Mouse (Mus musculus) limb, embryonic 11.5 days (tissue): ENCODE results near the gene Gnat1. TPM values are rescaled to one million over a fixed set of nuclear protein-coding genes. Genes with fewer than 3 reads are reported as not detected.
A peak's percentile ranks its signal among the peaks of the same experiment; 100 is the strongest.

Experiments
- ATAC-seq: fragments of 200-750 bp; cut with Nextera tagmentation; 2 replicates; pipeline ENCODE4 v1.8.0; 2017; ENCODE audit warnings: low read depth; ENCODE audit not compliant: insufficient number of reproducible peaks, low FRiP score, low TSS enrichment
- DNase-seq: peaks from one replicate; pipeline ENCODE4 v3.0.0-alpha.2; 2015; ENCODE audit warnings: low spot score
- H3K27ac ChIP-seq: fragments of 300-500 bp; sonication (generic); replicated peaks from 2 replicates; pipeline ENCODE4 v1.5.1; 2014; ENCODE audit warnings: low read depth, mild to moderate bottlenecking, low read length
- H3K27me3 ChIP-seq: fragments of 300-500 bp; sonication (generic); 2 replicates; pipeline ENCODE4 v1.6.1; 2014; ENCODE audit warnings: mild to moderate bottlenecking, low read length, mixed read lengths; ENCODE audit not compliant: control insufficient read depth, insufficient read depth
- H3K36me3 ChIP-seq: fragments of 300-500 bp; sonication (generic); 2 replicates; pipeline ENCODE4 v1.6.1; 2014; ENCODE audit warnings: mild to moderate bottlenecking, low read length, moderate library complexity, mixed read lengths; ENCODE audit not compliant: control insufficient read depth, insufficient read depth
- H3K4me1 ChIP-seq: fragments of 300-500 bp; sonication (generic); 2 replicates; pipeline ENCODE4 v1.6.1; 2014; ENCODE audit warnings: low read length, mixed read lengths; ENCODE audit not compliant: control insufficient read depth, insufficient read depth
- H3K4me2 ChIP-seq: fragments of 300-500 bp; sonication (generic); 2 replicates; pipeline ENCODE4 v1.6.1; 2014; ENCODE audit warnings: low read depth, mild to moderate bottlenecking, moderate library complexity; ENCODE audit not compliant: severe bottlenecking
- H3K4me3 ChIP-seq: fragments of 300-500 bp; sonication (generic); 2 replicates; pipeline ENCODE4 v1.5.1; 2014; ENCODE audit warnings: low read depth, low read length
- H3K9ac ChIP-seq: fragments of 300-500 bp; sonication (generic); 2 replicates; pipeline ENCODE4 v1.6.1; 2014; ENCODE audit warnings: mild to moderate bottlenecking, low read length
- H3K9me3 ChIP-seq: fragments of 300-500 bp; sonication (generic); 2 replicates; pipeline ENCODE4 v1.6.1; 2016; ENCODE audit warnings: low read length; ENCODE audit not compliant: control insufficient read depth
- WGBS: fragments of 180-500 bp; shearing (Covaris S2); extraction: QIAGEN DNeasy Blood & Tissue Kit; methylation state at CpG from one replicate; pipeline ENCODE4 v1.1.7; 2014; 5-methylcytosine and 5-hydroxymethylcytosine counted together
- polyA plus RNA-seq: library from polyadenylated mRNA; unstranded; fragments of >200 nt; fragmentation: Nextera tagmentation; extraction: Ambion mirVana; gene quantifications from 2 replicates; pipeline ENCODE4 v1.2.1, GENCODE M21; 2014

Gnat1 gene
- polyA plus RNA-seq, 1 experiment from 2014 or later, result 1.7 TPM

DNA sequence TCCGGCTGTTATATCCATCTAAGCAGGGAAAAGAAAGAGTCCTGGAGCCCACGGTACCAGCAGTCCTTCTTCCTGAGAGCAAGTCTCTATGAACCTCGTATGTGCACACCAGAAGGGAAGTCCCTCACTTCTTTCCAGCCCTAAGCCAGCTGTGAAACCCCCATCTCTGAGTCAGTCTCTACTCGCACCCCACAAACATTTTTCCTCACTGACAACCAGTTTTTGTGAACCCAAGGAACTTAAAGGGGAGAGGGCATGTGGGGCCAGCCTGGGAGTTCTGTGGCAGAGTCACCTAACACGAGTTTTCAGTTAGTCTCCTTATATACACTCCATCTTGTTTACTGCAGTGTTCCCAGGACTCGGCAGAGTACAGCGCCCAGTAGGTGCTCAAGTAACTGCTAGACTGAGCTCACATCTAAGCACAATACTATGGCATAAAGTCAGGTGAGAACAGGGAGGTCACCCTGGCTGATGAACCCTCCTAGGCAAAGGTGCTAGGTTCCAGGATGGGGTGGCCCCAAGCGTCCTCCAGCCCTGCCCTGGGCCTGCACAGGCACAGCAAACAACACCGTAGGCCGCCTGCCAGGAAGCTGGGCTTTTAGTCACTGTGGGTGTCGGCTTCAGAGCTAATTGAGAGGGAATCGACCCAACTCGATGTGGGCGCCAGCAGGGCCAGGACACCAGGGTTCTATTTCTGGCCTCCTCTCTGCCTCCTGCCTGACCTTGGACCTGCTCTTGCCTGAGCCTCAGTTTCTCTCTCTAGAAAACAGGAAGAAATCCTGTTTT lies 24.0 kb upstream of the Gnat1 start:
- peak overlapping the region; percentile 8; the same call in 1 of the 2 replicates for H3K27ac ChIP-seq
- no peaks in the 10 kb centered on the region for H3K27me3 ChIP-seq
- ATAC-seq (no peak), DNase-seq (no peak)
- H3K4me3 ChIP-seq, result no peak overlapping the region
- WGBS, result 49% methylated on average over 14 of the region's 14 CpGs
- peaks cover 9% of the 10 kb centered on the region for H3K36me3 ChIP-seq
- H3K4me2 ChIP-seq, result 0 out of 2 replicates have a peak overlapping the region, but pooled peaks have one; percentile 15
- H3K9ac ChIP-seq, result no peak overlapping the region
- peaks cover 86% of the 10 kb centered on the region for H3K4me1 ChIP-seq
- no peaks in the 10 kb centered on the region for H3K9me3 ChIP-seq

DNA sequence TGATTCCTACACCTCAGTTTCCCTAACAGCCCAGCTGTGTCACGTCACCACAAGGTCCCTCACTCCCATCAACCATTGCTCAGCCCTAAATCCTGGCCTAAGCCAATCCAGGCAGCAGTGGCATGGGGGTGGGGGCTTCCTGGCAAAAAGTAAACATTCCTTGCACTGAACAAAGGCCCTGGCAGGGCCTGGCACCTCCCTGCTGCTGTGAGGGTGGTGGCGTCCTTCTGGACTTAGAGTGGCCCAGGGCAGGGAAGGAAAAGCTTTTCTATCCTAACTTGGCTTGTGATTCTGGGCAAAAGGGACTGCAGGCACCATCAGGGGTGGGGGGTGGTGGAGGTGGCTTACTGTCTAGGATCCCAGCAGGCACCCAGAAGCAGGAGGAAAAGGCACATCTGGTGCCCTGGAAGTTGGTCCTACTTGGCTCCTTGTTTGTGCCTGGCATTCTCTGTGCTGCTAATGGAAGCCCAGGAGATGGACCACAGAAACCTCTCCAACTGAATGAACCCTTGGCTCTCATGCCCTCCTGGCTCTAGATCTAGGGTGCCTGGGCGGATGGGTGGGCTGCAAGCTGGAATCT lies 23.2 kb upstream of the Gnat1 start:
- Histone ChIP-seq H3K9me3 (no peaks in the 10 kb centered on the region), H3K27me3 (no peaks in the 10 kb centered on the region), H3K36me3 (peaks cover 9% of the 10 kb centered on the region), H3K4me3 (no peak overlapping the region), H3K9ac (no peak overlapping the region; the same call in 1 of the 2 replicates), H3K27ac (no peak overlapping the region; the same call in 1 of the 2 replicates), H3K4me2 (no peak overlapping the region), H3K4me1 (peaks cover 94% of the 10 kb centered on the region)
- ATAC-seq, result no peak
- 80% methylated on average over 3 of the region's 3 CpGs for WGBS
- DNase-seq, result no peak

DNA sequence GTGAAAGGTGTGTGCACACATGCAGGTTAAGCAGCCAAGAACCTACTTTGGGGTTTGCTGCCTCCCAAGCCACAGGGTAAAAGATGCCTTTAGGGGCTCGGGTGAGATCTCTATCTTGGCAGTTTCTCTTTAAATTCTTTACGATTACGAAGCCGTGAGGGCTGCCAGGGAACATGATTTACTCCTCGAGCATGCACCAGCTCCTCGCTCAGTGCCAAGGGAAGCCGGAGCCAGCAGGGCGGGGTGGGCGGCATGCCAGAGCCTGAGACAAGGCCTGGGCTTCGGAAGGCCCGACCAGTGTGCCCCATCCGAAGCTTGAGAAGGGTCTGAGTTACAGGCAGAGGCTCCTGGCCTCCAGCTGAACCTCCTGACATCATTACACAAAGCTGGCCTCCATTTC lies 22.1 kb upstream of the Gnat1 start:
- ATAC-seq, result no peak
- Histone ChIP-seq H3K4me2 (no peak overlapping the region), H3K36me3 (peaks cover 9% of the 10 kb centered on the region), H3K9ac (no peak overlapping the region), H3K4me1 (peaks cover 94% of the 10 kb centered on the region), H3K9me3 (no peaks in the 10 kb centered on the region), H3K27ac (peak overlapping the region; percentile 36; the same call in 1 of the 2 replicates), H3K4me3 (no peak overlapping the region), H3K27me3 (no peaks in the 10 kb centered on the region)
- no peak for DNase-seq
- 50% methylated on average over 12 of the region's 12 CpGs for WGBS

DNA sequence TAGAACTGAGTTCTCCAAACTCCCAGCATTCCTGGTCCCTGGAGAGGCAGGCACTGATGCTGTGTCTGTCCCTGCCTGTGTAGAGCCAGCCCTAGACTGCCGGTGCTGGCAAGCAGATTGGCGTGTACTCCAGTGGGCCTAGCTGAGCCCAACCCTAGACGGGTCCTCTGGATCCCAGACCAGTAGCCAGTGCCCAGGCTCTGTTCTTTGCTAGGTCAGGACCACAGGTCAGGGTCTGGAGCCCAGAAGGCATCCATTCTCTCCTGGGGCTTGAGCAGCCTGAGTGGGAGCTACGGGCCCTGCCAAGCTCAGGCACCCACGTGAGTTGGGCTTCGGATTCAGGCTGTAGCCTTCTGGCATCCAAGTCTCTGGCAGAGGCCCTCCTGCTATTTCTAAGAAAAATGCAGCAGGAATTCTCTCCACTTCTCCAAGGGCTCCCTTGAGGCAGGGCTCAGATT lies 20.6 kb upstream of the Gnat1 start:
- peak overlapping the region; percentile 57 for H3K27ac ChIP-seq
- H3K27me3 ChIP-seq, result no peaks in the 10 kb centered on the region
- H3K9me3 ChIP-seq, result no peaks in the 10 kb centered on the region
- DNase-seq (no peak), ATAC-seq (0 out of 2 replicates have a peak, but pooled peaks have one; percentile 37)
- 32% methylated on average over 6 of the region's 6 CpGs for WGBS
- H3K4me1 ChIP-seq, result peaks cover 80% of the 10 kb centered on the region
- peak overlapping the region; percentile 19; the same call in 1 of the 2 replicates for H3K9ac ChIP-seq
- H3K4me2 ChIP-seq, result peak overlapping the region; percentile 41; the same call in 1 of the 2 replicates
- no peak overlapping the region for H3K4me3 ChIP-seq
- H3K36me3 ChIP-seq, result peaks cover 9% of the 10 kb centered on the region

DNA sequence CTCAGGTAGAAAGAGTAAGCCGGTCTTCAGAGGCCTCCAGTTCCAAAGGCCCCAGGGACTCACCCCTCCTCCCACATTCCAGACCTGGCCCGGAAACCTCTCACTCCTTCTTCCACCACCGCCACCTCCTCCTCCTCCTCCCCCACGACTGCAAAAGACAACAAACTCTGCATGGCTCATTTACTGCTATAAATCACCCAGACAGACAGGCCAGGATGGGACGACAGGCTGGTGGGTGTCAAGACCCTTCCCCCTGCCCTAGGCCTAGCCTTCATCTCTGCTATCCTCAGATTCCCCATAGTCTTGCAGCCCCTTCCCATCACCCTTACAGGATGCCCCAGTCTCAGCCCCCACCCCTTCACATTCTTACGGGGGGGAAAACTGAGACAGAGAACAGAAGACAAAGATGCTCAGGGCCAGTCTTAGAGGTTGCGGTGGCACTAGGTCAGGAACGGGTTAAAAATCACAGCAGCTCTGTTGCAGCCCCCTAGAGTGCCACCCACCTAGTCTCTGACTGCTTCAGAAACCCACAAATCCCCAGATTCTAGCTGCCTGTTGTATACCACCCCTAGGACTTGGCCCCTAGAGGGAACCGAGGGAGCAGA lies 20.0 kb upstream of the Gnat1 start:
- peak overlapping the region; percentile 27; the same call in 1 of the 2 replicates for H3K9ac ChIP-seq

DNA sequence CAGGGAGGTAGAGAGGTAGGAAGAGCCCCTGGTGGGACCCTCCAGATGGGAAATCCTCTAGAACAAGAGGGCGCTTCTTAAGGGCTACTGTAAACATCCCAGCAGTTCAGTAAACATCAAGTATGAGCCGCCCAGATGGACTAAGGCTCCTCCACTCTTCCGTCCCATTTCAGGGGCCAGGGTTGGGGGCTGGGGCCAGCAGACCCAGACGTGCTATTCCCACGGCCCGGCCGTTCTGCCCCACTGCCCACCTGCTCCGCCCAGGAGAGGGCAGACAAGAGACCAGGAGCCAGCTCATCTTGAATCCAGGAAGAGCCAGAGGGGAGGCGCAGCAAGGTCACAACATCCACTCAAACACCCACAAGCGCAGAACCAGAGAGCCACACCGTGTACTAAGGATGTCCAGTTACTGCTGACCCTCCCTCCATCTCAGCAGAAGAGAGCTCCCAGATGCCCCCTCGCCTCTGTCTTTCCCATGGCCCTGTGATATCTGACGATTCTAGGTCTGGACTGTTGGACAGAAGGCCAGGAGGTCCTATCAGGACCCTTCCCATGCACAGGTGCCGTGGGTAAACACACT lies 19.2 kb upstream of the Gnat1 start:
- no peak overlapping the region for H3K4me3 ChIP-seq
- H3K27ac ChIP-seq, result peak overlapping the region; percentile 33; the same call in 1 of the 2 replicates
- H3K27me3 ChIP-seq, result no peaks in the 10 kb centered on the region
- no peaks in the 10 kb centered on the region for H3K9me3 ChIP-seq
- H3K4me2 ChIP-seq, result peak overlapping the region; percentile 41
- ATAC-seq (no peak), DNase-seq (no peak)
- H3K4me1 ChIP-seq, result peaks cover 67% of the 10 kb centered on the region
- H3K9ac ChIP-seq, result no peak overlapping the region; the same call in 1 of the 2 replicates
- peaks cover 9% of the 10 kb centered on the region; the same call in 1 of the 2 replicates for H3K36me3 ChIP-seq
- WGBS, result 12% methylated on average over 14 of the region's 14 CpGs

More for the DNA sequence above, 20.0 kb upstream of the Gnat1 start:
- H3K4me1 ChIP-seq, result peaks cover 75% of the 10 kb centered on the region
- no peaks in the 10 kb centered on the region for H3K9me3 ChIP-seq
- 4% methylated on average over 9 of the region's 9 CpGs for WGBS
- no peaks in the 10 kb centered on the region for H3K27me3 ChIP-seq
- H3K36me3 ChIP-seq, result peaks cover 12% of the 10 kb centered on the region
- 0 out of 2 replicates have a peak, but pooled peaks have one; percentile 0 for ATAC-seq
- peak overlapping the region; percentile 57 for H3K27ac ChIP-seq
- H3K4me3 ChIP-seq, result peak overlapping the region; percentile 6; the same call in 1 of the 2 replicates
- peak; percentile 54 for DNase-seq
- H3K4me2 ChIP-seq, result peak overlapping the region; percentile 41

DNA sequence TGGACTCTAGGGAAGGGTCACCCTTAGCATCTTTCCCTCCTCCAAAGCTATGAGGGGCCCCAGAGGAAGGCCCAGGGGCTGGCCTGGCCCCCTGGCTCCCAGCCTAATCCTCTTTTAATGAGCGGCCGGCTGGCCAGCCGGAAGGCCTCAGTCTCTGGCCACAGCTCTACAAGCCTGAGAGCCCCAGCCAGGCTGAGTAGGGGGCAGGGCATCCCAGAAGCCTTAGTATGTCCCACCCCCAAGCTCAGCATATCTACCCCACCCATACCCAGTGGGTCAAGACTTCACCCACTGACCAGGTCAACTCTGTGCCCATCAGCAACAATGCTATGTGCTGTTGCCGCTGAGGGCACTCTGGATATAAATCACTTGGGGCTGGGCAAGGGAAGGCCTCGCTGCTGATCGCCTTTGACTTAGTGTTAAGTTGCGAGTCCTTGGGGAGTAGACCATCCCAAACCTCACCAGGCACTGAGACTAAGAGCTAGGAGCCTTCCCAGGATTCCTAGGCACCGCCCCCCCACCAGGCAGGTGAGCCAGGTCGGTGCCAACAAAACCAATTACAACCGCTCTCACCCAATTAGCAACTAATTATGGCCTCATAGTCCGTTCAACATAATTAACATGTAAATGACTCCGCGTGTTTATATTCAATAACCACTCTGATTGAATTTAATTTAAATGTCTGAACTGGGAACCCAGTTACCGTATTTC lies 18.5 kb upstream of the Gnat1 start:
- ATAC-seq, result no peak
- no peaks in the 10 kb centered on the region for H3K9me3 ChIP-seq
- H3K4me3 ChIP-seq, result no peak overlapping the region
- 13% methylated on average over 14 of the region's 14 CpGs for WGBS
- no peak overlapping the region for H3K9ac ChIP-seq
- H3K36me3 ChIP-seq, result peaks cover 6% of the 10 kb centered on the region; the same call in 1 of the 2 replicates
- peaks cover 60% of the 10 kb centered on the region for H3K4me1 ChIP-seq
- H3K27ac ChIP-seq, result 0 out of 2 replicates have a peak overlapping the region, but pooled peaks have one; percentile 21
- DNase-seq, result no peak
- no peaks in the 10 kb centered on the region for H3K27me3 ChIP-seq
- peak overlapping the region; percentile 41; the same call in 1 of the 2 replicates for H3K4me2 ChIP-seq
